Mouse (Mus musculus) adrenal gland, adult 18-20 months (tissue): ENCODE data around the gene Lrfn2. TPM values are rescaled to one million over a fixed set of nuclear protein-coding genes. Genes with fewer than 3 reads are reported as not detected.

Source experiments
- DNase-seq, 2 experiments: peaks; one replicate each; pipeline ENCODE4 v3.0.0; 2021 to 2022; ENCODE audit warnings: low spot score in 2 of 2
- total RNA-seq, 2 experiments: library from RNA; stranded (reverse); gene quantifications; 1 replicate in 1 of 2; 2 replicates in 1 of 2; pipeline ENCODE4 v1.2.3; 2021

Lrfn2 gene
- total RNA-seq, 2 experiments from 2014 or later, result 0.50 to 0.74 TPM

- DNase-seq, result no peak
Observed at GRCm38 (mm10) chr17:49031790-49032189, 99.6 kb downstream of the Lrfn2 start.

GRCm38 (mm10) chr17:49033276-49033675 lies 101.1 kb downstream of the Lrfn2 start:
- no peak for DNase-seq

DNA sequence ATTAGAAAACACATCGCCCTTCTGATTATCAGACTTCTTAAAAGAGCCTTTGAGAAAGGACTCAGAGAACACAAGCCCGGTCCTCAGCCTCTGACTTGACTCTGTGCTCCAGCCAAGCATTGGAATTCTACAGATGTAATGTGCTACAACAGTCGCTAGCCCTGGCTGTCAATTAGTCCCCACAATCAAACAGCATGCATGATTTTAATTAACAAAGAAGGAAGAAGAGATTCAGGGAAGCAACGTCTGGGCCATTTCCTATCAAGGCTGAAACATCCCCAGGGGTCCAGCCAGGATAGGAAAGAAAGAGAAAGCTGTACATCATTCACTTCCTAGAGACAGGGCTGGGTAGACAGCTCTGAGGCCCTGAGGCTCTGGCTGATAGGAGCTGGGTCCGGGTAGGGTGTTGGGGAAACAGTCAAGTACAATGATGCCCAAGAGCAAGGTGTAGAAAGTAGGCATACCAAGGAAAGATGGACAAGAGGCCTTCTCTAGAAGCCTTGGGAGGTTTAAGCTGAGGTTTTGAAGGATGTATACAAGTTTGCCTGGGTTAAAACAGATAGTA lies 101.6 kb downstream of the Lrfn2 start:
- DNase-seq, result no peak

GRCm38 (mm10) chr17:49035052-49035451 lies 102.9 kb downstream of the Lrfn2 start:
- DNase-seq, result no peak

- DNase-seq, result no peak
Observed at GRCm38 (mm10) chr17:49037163-49037950, 105.2 kb downstream of the Lrfn2 start.

DNA sequence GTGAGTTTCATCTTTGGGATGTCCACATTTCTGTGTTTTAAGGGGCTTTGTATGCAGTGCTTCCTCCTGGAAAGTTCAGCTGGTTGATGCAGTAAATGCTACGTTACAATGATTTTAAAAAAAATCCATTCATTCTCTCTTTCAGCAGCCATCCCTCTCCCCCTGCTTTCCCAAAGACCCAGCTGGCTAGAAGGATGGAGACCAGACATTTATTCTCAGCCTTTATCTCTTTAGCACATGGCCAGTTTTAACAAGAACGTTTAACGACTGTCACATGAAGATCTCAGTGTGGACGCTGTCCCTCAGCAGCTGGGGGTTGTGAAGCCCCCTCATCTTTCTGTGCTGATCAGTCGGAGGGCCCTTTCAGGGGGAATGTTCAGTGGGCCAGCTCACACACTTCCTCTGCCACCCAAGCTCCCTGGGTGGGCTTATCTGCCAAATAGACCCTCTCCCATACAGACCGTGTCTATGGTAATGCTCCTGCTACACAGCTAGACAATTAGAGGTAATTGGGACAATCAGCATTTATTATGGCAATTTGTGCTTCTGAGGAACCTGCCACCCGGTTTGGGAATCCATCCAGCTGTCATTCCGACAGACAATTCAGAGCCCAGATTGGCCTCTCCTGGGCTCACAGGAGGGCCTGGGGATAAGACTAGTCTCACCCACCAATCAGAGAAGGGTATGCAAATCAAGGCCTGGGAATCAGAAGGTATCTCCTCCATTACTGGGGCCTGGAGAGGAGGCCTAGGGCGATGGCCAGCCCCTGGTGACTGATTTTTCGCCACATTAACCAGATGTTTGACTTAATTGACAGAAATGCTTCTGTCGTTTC lies 111.8 kb downstream of the Lrfn2 start:
- DNase-seq, result no peak

DNA sequence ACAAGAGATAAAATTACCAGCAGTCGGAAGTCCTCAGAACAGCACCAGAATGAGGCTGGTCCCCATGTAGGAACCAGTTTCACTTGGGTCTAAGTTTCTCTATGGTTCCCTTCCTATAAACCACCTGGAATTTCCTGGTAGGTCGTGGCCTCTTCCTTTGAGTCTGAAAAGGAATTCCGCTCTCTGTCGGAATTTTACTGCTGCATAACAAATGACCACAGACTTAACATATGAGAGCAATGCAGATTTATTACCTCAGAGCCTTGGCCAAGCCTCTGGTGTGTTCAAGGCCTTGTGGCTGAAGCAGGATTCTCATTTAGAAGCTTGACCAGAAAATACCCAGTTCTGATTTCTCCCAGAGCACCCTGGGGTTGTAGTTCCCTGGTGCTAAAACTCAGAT lies 115.7 kb downstream of the Lrfn2 start:
- no peak for DNase-seq

- DNase-seq, result no peak
Observed at GRCm38 (mm10) chr17:49051231-49051630, 119.1 kb downstream of the Lrfn2 start.

- no peak for DNase-seq
Observed at GRCm38 (mm10) chr17:49061141-49061540, 129.0 kb downstream of the Lrfn2 start.

DNA sequence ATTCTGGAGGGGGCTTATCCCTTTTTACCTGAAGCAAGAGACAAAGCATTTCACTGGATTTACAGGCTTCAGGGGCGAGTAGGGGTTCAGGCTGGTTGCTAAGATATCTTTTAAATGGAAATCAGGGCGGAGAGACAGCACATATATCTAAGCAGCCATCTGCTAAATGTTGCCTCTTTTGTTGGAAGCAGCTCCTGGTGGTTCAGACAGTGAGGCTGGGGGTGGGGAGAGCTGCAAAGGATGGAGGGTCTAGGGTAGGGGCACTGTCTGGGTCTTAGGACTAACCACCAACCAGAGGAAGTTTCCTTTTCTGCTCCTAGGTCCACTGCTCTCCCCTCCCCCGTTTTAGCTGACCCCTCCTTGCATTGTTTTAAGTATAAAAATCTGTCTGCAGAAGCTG lies 131.6 kb downstream of the Lrfn2 start:
- no peak for DNase-seq

DNA sequence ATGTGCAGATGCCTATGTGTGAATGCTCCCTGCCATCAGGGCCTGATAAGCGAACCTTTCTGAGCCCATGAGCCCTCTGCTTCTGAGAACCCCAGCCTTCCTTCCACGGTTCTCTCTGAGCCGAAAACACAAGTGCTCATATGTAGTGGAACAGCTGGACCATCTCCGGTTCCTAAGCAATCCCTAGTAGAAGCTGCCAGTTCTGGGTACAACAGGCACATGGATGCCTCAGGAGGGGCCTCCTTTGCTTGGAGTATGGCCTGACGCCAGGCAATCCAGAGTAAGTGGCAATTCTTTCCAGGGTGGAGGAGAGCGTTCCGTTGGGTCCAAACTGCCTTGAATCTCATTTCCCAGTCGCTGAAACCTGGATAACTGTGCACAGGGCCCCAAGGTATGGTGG lies 132.3 kb downstream of the Lrfn2 start:
- no peak for DNase-seq

DNA sequence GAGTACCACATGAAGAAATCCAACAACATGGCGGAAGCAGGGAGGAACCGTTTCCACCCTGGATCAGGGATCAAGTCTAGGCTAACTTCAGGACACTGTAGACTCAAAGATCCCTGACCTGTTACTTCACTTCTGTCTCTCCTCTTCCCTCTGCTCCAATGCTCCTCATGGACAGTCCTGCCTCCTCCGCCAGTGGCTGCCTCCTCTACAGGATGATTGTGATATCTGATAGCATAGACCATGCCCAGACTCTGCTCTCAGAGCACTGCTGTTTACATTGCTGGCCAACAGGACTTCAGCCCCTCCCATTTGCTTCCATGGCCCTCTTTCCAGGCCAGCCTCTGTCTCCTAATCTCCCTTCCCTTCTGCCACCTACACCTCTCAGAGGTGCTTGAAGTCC lies 132.9 kb downstream of the Lrfn2 start:
- no peak for DNase-seq

DNA sequence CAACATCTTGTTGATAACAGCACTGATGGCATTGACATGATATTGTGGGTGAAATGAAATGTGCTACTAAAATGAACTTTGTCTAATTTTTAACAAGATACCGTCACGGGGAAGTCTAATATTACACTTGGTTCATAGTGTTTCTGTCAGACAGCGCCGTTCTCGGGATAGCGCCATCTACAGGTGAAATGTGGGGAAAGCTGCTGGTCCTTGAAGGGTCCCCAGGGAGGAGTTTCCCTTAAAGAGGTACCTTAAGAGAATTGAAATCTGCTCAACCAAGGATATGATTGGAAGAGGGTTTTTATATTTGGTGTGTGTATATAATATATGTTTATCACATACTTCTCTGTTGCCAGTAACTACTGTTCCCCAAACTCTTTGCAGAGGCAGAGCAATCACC lies 134.6 kb downstream of the Lrfn2 start:
- no peak for DNase-seq

DNA sequence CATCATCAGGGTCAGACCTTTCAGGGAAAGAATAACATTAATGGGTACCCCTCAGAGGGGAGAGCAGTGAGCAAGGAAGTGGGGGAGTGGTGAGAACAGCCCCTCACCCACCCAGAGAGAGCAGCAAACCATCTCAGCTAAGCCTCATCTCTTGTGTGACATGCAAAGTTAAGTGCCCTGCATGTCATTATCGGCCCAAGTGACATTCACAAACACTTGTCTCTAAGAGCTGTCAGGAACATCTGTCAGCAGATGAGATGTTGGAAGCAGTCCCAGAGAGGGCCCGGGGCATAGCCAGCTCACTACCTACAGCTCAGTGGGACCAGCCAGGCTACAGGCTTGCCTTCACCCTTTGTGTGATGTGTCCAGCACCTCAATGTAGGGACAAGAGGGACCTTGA lies 146.0 kb downstream of the Lrfn2 start:
- no peak for DNase-seq

- no peak for DNase-seq
Observed at GRCm38 (mm10) chr17:49079647-49080046, 147.5 kb downstream of the Lrfn2 start.

DNA sequence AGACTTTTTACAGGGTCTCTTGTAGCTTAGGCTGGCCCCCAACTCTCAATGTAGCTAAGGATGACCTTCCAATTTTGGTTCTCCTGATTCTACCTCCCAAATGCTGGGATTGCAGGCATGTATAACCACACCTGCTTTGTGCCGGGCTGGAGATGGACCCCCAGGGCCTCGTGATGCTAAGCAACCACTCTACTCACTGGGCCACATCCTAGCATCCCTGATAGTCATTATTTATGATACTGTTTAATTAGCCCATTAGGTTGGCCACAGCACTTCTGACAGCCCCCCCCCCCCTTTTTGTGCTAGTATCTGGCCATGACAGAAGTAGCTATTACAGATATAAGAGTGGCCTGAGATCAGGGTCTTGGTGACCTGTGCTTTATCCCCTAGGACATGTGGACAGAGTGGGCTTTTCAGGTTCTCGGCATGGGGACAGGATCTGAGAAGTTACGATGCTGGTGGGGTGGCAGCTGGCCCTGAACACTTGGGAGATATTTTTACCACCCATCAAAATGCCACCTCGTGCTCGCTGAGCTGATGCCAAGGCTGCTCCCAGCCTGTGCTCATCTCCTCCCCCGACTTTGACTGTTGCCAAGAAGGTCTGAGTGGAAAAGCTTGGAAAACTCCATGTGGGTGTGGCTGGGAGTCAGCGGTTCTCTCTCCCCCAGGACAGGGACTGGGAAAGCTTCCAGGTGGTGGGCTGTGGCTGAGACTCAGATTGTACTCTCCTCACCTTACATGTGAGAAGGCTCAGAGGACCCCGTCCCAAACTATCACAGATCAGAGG lies 151.6 kb downstream of the Lrfn2 start:
- DNase-seq, result no peak

DNA sequence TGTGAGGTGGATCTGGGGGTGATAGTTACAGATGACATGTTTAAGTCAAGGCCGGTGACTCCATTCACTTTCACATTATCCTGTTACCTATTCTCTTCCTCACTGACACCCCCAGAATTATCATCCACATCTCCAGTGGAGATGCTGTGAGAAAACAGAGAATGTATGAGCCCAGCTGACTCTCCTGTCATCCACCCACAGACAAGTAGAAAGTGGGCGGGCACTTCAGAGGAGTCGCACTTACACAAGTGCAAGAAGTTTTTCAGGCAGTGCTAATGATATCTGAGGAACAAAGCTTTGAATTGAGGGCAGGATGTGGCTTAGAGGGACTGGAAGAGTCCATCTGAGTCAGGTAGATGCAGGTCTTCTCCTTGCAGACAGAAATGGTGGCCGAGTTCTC lies 152.9 kb downstream of the Lrfn2 start:
- no peak for DNase-seq

DNA sequence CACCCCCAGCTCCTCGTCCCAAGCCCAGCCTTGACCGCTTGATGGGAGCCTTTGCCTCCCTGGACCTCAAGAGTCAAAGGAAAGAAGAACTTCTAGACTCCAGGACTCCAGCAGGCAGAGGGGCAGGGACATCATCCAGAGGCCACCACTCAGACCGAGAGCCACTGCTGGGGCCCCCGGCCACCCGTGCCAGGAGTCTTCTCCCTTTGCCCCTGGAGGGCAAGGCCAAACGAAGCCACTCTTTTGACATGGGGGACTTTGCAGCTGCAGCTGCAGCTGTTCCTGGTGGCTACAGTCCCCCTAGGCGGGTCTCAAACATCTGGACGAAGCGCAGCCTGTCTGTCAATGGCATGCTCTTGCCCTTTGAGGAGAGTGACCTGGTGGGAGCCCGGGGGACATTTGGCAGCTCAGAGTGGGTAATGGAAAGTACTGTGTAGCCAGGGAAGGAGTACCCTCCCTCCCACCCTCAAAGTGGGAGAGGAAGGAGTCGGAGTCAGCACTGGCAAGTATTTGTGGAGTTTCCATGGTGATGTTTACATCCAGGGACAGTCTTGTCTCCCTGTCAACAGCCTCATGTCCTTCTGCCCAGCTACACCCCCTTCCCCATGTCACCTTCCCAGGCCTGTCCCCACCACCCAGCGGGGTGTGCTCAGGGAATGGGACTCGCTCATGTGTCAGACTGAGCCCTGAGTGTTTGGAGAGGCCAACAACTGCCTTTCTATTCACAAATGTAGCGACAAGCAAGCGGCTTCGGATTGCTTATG lies 164.8 kb downstream of the Lrfn2 start:
- DNase-seq, result no peak

DNA sequence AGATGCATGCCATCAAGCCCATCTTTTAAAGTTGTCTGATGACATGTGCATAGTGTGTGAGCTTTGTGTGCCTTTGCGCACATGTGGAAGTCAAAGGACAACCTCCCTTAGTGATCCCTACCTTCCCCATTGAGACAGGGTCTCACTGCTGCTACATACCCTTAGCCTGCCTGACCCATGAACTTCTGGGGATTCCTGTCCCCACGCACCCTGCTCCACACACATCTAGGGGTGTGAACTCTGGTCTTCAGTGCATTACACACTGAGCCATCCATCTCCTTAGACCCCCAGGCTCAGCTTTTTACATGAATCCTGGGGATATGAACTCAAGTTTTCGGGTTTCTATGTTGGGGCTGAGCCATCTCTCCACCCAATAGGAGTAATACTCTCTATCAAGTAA lies 179.2 kb downstream of the Lrfn2 start:
- DNase-seq, result no peak

GRCm38 (mm10) chr17:49111911-49112310 lies 179.7 kb downstream of the Lrfn2 start:
- DNase-seq, result no peak

DNA sequence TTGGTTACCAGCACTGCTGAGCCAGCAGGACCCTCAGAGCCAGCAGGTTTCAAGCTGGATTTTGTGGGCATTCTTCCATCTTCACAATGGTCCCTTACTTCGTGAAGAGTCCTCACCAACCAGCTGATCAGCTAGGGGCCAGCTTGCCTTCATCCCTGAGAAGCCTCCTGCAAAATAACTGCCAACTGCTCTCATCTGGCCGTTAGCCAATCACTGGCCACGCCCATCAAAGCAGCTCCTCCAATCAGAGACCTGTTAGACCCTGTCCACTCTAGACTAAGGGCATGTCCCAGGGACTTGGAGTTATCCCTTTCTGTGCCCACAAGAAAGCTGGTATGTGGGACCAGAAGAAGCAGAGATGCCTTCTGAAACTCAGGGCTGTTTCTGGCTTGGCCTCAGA lies 181.2 kb downstream of the Lrfn2 start:
- no peak for DNase-seq
